Mouse (Mus musculus) embryo, embryonic 9.5 days (tissue): ENCODE measurements around the gene Figla.
"Not testable (repeated sequence)": the region's sequence is repeated elsewhere in the genome, so short reads cannot be mapped to it uniquely, and the experiment has no call there.

Source experiments
- DNase-seq: peaks from one replicate; pipeline ENCODE4 v3.0.0-alpha.2; 2017; ENCODE audit errors: extremely low spot score

Figla gene

DNA sequence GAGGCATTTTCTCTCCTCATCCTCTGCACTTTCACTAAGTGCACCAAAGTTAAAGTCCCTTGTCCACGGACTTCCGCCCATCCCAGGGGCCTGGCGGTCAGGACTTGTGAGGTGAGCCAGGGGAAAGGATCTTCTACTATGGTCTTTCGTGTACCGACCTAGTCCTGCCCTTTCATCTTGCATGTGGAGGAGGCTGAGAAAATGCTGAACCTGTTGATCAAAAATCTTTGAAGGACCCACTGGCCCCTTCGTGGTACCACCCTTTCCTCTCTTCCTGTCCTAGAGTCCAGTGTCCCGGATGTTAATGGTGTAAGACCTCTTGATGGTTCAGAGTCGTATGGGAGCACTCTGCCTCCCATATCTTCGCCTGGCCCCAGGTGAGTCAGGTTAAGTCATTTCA is at the start of gene Figla:
Figla (plus strand) TSS at position 301 of the 400 bp plus-strand sequence.
- no peak for DNase-seq

DNA sequence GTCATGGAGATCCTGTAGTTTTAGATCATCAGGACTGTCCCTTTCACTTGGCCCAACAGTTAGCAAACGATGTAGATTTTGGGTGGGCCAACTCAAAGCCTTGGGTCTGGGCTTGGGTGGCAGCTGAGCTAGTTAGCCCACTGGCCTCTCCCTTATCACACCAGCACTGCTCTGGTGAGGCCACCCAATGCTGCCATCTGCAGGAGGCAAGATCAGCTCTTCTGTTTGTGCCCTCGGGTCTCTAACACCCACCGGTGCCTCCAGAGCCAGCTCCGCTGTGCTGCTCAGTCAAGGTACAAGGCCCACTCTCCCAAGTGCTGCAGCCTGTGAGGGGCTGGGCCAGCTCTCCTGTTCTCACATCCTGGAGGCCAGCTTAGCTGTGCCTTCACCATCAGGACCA is 49.3 kb upstream of the Figla start:
- DNase-seq, result no peak

DNA sequence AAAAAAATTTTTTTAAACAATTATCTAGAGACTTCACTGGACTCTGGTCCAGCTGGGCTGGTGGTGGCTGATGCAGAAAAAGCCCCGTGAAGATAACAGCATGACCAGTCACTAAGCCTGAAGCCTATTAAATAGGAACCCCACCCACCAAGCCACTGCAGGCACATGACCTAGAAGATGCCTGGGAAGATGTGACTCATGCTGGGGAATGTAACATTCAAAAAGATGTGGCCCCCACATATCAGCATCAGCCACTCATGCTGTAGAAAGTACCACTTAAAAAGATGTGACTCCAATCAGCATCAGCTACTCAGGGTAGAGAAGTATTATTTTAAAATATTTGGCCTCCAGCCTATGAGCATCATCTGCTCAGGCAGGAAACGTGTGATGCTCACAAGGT is 46.1 kb upstream of the Figla start:
- DNase-seq, result no peak

DNA sequence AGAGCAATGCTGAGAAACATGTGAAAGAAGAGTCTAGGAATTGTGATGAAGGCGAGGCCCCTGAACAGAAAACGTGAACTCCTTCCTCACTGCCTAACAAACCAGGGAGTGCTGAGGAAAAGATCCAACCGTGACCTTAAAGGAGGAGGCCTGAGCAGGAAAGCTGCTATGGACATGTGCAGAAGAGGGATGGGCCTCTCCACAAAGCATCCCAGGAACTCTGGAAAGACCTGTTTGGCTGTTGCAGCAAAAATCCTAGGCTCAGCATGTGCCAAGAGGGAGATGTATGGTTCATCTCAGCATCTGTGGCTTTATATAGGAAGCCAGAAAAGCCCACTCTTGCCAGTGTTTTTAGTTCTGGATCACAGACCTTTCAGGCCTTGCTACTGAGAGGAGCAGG is 43.3 kb upstream of the Figla start:
- DNase-seq, result no peak

DNA sequence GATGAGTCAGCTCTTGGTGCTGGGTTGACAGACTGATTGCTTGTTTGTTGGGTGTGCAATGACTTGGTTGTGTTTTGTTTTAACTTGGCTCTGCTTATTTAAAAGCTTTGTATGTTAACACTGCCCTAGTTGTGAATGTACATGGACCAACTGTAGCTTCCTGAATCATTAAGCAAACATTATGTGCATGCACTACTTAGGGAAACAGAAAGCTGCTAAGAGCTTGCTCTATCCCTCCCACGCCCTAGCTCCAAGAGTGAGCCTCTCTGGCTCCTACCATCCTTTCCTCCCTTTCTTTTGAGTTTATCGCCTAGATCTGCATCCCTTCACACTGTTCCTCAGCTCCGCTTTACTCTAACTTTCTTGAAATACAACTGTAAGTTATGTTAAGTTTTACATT is 42.6 kb upstream of the Figla start:
- no peak for DNase-seq

DNA sequence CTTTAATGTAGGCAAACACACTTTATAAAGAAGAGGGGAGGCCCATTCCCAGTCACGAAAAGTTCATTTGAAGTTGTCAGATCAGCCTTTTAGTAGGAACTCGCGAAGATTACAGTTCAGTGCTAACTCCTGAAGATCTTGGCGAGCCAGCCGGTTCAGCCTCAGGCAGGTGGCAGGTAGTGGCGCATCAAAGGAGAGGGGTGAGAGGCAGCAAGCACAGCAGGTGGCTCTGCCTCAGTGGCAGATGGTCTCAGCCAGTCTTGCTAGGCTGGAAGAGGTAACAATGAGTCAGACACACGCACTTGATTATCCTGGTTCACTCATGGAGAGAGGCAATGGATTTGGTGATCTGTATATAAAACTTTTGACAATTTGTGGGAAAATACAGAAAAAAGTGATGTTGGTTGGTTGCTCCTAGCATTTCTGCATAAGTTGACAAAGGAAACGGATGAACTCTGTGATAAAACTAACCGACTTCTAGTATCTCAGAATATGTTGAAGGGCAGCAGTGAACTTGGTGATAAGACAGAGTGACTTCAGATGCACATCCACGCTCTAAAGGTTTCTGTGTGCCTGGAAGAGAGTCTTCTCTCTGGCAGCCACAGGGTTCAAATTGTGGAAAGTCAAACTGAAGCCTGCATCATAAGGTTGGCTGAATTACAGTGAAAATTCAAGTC is 40.9 kb upstream of the Figla start:
- DNase-seq, result no peak

DNA sequence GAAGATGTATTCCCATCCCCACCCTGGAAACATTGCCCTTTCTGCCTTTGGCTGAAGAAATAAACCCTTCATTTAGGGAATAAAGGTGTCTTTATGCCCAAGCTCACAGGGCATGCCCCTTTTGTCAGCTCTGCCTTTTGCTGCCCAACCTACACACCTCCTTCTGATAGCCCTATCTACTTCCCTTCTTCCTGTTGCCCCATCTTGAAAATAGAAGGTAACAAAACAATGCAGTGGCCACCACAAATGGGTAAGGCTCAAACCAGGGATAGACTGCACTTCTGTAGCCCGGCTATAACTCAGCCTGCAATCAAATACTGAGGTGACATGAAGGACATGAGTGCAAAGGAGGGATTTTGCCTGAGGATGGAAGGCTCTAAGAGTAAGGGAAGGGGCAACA is 40.2 kb upstream of the Figla start:
- no peak for DNase-seq

DNA sequence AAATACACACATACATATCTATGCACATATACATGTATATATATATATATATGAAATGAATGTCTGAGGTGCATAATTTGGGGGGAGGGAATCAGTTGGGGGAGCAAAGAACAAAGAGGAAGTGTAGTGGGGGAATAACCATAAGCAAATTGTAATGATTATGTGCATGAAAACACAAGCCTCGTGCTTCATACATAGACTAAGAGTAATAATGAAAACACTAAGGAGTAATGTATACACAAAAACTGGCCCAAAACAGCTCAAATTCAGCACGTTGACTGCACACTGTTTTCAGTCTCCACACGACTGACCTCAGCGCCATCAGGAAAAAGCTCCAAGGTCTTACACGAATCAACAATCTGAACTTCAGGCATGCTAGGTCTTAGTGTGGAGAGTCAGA is 39.7 kb upstream of the Figla start:
- no peak for DNase-seq

DNA sequence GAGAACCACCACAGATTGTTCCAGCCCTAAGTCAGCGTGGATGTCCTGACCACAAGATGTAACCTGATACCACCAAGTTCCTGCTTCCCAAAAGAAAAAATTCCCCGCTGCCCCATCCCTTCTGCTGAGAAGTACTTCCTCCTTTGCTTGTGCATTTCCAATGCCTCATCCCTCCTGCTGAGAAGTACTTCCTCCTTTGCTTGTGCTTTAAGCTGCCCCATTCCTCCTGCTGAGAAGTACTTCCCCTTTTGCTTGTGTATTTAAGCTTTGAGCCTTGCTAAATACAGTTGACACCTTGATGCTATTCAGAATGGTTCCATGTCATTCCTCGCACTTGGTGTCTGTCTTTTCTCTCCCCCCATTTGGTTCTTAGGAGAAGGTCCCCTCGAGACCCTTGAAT is 37.2 kb upstream of the Figla start:
- DNase-seq, result not testable (repeated sequence)

DNA sequence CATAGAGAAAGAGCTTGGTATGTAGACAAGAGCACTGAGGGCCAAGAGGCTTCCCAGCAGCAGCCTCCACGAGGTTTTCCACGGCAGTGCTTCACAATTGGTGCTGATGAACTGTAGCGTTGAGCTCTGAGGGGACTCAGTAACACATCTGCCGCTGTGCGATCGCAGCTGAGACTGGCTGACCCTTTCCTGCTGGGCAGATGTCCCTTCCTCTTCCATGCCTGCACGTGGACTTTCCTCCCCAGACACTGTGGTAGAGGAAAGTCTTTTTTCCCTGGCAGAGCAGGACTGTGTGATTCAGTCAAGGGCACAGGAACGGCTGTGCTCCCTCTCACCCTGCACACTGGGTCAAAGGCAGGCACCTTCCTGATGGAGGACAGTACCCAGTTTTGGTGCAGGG is 31.6 kb upstream of the Figla start:
- no peak for DNase-seq

DNA sequence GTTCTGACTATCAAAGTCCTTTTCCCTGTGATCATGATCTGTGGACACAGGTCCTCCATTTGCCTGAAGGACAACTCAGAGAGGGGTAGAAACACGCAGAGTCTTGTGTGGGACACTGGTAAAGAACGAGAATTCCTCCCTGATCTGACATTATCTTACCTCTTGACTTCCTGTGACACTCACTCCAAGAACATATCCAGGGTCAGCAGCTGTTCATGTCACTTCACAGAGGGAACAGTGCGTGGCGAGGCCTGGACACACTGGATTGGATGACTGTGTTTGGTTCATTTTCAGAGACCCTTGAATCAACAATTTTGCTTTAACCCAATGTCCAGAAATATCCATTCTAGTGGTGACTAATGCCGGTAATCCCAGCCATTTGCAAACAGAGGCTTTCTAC is 26.4 kb upstream of the Figla start:
- DNase-seq, result not testable (repeated sequence)

DNA sequence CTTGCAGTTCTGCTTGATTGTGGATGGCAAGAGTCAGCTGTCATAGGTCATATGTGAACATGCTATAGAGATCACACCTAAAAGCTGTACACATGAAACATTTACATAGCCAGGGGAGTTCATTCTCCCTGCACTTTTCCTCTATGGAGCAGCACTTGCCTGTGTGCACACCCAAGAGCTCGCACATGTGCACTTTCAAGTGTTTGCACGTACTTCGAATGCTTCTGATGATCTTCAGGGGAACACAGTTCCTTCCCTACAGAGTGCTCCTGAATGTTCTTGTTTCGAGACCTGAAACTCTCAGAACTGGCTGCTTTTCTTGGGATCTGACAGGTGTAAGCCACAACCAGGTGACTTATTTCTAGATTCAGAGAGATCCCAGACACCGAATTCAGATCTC is 25.2 kb upstream of the Figla start:
- not testable (repeated sequence) for DNase-seq

DNA sequence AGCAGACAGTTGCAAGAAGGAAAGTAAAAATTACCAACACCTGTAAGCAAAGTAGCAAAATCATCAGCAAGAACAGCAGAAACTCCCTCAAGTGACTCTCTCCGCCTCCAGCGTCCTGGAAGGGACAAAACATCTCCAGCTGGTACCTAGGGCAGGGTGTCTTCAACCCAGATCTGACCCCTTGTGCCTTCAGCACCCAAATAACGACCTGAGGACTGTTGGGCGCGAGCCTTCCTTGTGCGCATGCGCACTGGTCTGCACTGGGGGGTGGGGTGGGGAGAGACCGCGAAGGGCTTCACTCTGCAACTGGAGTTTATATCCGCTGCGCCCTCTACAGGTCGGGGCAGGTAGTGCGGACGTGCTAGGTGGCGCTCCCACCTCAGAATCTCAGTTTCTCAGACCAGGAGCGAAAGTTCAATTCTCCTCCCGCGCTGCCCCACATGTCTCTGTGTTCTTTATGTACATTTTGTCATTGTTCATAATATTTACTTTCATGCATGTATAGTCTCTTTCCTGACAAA is 12.5 kb upstream of the Figla start:
- DNase-seq, result no peak

DNA sequence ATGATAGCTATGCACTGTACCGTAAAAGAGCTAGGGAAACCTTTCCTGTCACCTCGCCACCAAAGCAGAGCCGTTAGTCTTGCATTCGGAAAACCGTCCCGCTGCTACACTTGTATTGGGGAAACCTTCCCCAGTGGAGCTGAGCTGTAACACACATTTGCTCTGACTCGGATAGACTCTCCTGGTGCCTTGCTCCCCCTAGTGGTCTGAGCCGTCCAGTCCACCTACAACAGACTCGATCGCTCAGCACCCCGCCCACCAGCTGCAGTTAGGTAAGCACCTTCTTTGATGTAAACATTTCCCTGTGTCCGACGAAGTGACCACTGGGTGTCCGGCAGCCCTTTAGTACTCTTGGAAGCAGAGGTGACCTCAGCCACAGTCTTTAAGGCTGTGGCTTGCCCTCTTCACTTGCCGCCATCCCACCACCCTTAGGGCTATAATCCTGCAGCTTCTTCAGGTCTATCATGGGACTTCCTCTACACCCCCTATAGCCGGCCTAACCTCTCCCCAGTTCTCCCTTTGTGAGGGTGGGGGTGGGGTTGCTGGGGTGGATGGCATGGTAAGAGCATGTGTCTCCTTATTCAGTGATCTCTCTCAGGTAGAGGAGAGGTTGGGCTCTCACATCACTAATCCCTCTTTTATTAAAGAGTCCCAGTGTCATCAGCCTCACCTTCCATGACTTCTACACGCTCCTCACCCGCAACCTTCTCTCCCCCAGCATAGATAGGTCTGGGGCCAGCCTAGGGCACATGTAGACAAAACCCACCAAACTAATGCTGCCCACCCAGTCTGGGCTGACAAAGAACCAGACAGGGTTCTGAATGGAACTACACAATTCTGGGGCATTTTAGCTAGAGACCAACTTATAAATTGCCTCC is 11.5 kb upstream of the Figla start:
- DNase-seq, result peak; percentile 84

DNA sequence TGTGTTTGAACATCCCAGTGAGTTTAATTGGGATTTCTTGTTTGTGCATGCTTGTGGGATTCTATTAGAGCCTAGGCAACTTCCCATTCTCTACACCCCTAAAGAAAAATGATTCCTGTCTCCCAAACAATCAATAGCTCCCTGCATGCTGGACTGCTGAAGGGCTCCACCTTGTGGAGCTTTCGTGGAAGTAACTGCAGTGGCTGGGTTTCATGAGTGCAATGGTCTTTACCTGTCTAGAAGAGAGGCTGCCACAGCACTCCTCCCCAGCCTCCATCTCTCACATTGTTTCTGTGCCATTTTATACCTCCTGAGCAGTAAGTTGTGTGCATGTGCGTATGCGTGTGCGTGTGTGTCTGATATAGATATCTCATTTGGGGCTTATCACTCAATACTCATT is 6.0 kb upstream of the Figla start:
- peak; percentile 49 for DNase-seq

DNA sequence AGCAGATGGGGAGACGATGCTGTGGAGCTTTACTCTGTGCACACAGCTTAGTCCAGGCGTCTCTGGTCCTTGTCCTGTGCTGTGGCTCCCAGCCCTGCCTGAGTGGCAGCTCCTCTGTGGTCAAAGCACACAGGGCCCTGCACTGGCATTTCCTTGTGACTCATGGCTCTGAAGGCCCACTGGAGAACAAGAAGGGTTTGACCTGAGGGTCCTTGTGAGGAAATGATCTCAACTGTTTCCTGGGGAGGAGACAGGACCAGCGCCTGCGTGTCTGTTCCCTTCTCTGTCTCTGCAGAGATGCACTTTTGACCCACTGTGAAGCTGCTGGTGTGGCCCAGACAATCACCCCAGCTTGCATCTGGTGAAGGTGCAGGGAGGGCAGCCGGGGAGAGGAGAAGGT is 1.2 kb upstream of the Figla start:
- not testable (repeated sequence) for DNase-seq

DNA sequence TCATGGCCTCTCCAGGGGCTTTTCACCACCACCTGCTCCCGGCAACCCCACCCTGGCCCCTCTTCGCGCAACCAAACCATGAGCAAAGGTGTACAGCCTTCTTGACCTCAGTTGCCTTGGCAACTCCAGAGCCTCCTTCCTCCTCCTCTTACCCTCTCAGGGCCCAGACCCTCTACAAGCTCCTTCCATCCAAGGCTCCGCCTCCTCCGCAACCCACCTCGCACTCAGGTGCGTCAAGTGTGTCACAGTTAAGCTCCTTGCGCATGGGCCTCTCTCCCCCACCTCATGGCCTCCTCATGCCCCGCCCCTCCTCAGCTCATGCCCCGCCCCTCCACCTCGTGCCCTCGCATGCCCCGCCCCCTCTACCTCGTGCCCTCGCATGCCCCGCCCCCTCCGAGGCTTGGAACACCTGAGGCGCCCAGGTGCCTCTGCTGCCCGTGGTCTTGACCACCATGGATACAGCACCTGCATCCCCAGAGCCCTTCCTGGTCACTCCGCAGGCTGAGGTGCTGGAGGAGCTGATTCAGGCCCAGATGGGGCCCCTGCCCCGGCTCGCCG is 901 bp downstream of the Figla start:
- no peak for DNase-seq

DNA sequence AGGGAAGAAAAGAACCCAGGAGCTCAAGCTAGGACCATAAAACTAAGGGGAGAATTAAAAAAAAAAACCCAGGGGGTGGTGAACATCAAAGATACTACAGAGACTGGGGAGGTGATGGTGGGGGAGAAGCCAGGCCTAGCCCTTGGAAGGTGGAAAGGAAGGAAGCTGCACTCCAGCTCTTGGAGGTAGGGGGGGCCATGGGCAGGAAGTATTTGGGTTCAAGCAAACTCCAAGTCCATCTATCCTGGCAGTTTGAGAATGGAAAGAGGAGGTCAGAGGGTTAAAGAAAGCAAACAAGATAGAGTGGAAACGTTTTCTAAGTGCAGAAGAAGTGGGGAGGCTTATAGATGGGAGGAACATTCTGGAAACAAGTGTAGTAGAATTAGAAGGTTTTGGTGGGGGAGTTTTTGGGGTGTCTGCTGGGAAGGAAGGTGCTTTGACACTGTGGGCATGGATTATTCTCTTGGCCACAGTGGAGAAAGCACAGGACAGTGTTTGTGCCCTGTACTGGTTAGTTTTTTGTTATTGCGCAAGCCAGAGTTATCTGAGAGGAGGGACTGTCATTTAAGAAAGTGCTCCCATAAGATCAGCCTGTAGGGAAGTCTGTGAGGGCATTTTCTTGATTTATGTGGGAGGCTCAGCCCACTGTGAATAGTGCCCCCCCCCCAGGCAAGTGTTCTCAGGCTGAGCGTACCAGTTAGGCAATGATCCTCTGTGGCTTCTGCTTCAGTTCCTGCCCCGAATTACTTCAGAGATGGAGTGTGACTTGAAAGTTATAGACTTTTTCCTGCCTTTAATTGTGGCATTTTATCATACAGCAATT is 3.7 kb downstream of the Figla start:
- no peak for DNase-seq

DNA sequence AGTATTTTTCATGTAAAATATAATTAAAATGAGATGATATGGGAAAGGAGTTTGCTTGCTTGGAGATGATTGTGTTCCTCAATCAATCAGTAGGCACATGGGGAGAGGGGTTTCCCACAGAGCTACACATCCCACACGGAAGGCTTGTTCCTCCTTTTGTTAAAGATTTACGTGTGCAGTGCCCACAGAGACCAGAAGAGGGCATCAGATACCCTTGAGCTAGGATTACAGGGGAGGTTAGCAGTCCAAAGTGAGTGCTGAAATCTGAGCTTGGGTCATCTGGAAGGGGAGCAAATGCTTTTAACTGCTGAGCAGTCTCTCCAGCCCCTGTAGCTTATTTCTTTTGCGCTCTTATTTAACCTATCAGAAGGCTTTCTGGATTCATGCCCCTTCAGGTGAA is 5.0 kb downstream of the Figla start:
- DNase-seq, result peak; percentile 45

DNA sequence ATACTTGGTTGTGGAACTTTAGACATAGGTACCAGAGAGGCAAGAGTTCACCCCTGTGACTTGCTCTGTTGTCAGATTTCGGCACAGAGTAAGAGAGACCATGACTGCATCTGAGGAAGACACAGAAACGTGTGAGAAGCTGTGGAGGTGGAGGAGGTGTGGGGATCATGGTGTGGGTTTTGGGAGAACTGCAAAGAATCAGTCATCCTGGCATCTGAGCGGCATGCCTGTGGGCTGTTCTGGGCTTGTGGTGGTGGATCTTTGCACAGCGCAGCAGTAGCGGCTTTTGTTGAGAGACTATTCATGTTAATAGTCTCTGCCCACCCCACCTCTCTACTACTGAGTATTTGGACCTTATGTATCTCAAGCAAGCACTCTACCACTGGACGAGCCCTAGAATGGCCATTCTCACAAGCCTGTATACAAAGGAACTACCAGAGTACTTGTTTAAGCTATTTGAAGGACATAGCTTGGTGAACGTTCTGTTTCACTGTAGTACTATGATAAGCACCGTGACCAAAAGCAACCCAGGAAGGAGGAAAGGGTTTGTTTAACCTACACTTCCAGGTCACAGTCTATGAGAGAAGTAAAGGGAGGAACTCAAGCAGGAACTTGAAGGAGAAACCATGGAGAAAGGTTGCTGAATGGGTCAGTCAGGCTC is 10.8 kb downstream of the Figla start:
- no peak for DNase-seq

DNA sequence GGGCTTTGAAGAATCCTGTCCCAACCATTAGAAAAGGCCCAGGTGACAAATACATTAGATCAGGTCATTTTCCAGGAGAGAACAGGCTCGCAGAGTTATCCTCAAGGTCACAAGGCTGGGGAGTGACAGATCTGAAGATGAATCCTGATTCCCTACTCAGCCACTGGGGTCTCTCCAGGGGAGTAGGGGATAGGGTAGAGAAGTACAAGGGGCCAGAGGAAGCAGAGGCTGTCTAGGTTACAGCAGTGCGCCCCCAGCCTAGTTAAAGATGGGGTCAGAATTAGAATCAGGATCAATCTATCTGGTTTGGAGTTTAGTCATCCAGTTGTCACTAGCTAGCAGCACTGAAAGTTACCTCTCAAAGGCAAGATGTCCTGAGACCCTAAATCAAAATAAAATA is 12.2 kb downstream of the Figla start:
- DNase-seq, result no peak
